Mouse (Mus musculus): Measurements from ENCODE around the gene Tnrc6a.

Gene Tnrc6a

DNA sequence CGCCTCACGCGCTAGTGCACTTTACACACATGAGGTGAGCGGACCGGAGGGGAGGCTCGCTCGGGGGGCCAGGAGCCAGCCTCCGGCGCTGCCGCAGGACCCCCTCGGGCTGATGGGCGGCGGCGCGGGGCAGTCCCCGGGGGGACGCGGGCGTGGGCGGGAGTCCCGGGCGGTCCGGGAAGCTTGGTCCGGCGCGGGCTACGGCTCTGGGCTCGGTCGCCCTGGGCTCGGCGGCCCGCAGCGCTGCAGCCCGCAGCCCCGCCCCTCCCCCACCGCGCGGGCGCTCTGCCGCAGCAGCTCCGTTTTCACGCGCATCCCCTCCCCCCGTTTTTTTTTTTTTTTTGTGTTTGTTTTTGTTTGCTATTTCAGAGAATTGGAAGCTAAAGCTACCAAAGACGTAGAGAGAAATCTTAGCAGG, 623 bp downstream of the Tnrc6a start:
- DNase-seq (ENCODE audit: low read depth, low spot score): no peak

DNA sequence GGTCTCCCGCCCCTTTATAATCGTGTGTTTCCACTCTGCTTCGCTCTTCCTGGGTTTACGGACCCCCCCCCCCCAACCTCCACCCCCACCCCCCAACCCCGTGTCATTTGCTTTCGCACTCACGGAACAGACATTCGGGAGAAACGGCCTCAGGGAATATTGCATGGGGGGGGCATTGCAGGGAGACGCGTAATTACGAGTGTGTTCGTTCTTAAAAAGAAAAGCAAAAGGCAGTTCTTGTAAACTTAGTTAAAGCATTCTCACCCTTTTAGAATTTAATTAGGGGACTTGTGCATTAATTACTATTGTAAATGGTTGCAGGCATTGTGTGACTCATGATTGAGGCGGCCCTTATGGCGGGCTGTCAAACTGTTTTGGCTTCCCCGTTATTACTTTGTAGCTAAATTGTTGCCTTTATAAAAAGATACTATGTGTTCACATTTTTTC, 1.1 kb downstream of the Tnrc6a start:
- peak; percentile 19 for DNase-seq (ENCODE audit: low read depth, low spot score)

DNA sequence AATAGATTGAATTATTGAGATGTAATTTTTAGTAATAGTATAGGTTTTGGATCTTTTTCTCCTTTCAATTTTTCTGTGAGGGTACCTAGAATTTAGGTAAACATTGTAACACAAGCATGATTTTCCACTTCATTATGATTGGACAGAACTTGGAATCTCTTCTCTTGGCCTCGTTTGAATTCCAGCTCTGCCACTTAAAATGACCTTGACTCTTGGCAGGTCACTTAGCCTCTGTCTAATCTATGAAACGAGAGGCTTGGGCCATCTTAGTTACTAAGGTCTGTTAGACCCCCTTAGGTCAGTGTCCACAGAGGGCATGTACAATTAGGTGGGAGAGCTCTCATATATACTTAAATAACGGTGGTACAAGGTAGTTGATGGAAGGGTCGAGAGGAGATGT, 2.4 kb downstream of the Tnrc6a start:
- DNase-seq (ENCODE audit: low read depth, low spot score): no peak

DNA sequence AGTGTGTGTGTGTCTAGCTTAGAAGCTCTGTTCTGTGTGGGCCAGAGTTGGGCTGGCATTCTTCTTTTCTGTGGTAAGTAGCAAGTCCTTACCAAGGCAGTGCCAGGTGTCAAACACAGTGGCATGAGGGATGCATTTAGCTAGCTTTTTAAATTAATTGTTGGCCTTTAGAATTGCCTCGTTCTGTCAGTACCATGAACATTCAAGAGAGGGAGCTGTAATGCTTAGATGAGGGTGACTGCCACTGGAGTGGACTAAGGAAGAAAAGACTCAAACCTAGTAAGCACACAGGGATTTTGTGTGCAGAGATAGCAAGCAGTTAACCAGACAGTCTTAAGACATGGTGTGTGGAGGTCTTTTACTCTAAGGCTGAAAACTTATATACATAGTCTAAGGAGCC, 3.6 kb downstream of the Tnrc6a start:
- no peak for DNase-seq (ENCODE audit: low read depth, low spot score)

DNA sequence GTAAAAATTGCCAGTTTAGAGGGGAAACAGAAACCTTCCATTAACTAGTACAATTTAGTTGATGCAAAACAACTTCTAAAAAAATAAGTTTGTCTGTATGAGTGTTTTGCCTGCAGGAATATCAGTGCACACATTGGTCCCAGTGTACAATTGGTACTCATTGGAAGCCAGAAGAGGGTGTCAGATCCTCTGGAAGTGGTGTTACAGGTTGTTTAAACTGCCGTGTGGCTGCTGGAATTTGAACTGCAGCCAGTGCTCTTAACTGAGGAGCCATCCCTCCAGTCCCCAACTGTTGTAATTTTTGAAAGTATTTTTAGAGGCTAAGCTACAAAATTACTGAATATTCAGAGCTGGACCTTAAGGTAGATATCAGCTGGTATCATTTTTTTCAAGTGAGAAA, 4.3 kb downstream of the Tnrc6a start:
- no peak for DNase-seq (ENCODE audit: low read depth, low spot score)

DNA sequence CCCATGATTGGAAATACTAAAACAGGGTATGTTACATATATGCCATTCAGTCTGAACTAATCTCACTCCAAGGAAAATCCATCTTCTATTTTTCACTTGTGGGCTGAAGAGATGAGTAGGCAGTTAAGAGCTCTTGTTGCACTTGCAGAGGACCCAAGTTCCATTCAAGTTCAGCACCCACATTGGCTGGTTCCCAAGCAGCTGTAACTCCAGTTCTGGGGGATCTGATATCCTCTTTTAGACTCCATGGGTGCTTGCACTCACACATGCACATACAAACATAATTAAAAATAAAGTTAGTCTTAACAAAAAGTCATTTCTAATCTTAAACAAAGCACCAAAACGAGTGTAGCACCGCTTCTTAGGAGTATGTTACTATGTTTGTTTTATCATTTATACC, 5.4 kb downstream of the Tnrc6a start:
- DNase-seq (ENCODE audit: low read depth, low spot score): no peak

DNA sequence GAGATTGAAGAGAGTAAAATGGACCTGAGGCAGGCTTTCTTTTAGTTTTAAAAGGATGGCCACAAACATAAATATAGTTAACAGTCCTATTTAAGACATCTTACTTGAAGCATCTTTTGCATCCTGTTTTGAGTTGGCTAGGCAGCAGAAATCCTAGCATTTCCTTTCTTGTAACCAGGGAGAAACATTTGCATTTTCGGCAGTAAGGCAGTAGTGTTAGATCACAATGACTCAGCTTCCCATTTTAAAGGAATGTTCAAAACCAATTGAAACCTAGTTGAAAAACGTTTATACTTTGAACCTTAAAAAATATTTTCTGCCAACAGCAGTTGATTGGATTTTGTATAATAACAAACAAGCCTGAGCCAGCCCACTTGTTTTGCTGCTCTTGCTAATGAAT, 6.5 kb downstream of the Tnrc6a start:
- no peak for DNase-seq (ENCODE audit: low read depth, low spot score)

DNA sequence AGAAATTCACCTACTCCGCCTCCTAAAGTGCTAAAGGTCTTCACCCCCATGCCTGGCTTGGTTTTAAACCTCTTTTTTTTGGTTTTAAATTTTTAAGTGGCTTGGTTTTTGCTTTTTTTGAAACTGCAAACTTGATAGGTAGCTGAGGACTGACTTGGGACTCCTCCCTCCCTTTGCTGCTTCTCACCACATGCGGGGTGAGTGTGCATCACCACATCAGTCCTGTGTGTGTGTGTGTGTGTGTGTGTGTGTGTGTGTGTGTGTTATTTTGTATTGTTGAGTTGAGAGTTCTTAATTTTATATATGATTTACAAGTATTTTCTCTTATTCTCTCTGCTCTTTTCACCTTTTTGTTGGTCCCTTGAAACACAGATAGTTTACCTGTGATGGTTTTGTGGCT, 8.7 kb downstream of the Tnrc6a start:
- DNase-seq (ENCODE audit: low read depth, low spot score): peak; percentile 54

DNA sequence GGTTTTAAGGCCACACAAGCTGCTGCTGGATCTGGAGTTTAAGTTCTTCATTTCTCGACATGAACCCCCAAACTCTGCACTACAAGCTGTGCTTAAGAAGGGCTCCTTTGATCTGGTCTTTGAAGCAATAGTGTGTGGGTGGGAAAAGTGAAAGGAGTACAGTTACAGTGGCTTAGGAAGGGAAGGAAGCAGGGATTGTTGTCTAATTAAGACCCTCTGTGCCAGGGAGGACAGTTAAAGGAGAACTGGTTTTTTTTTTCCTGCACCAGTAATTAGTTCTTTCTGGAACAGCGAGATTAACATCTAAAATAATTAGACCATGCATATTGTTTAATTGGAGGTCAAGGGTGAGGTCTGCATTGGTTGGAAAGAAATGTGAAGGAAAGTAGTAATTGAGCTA, 11.2 kb downstream of the Tnrc6a start:
- peak; percentile 58 for DNase-seq (ENCODE audit: low read depth, low spot score)

DNA sequence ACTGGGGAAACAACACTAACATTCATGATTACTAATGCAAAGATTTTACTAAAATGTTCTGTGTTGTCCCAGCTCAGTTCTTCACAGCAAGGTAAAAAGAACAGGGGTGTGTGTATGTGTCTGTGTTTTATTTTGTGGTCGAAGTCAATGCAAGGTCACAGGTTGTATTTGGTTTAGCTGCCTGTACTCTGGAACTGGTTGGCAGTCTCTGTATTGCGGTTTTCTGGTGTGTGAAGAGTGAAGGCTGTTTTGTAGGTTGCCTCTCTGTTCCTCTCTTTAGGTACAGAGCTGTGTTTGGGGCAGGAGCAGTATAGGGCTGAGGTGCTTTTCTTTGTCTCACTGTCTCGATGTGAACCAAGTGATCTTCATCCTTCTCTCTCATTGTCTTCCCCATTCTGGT, 12.0 kb downstream of the Tnrc6a start:
- DNase-seq (ENCODE audit: low read depth, low spot score): peak; percentile 24

DNA sequence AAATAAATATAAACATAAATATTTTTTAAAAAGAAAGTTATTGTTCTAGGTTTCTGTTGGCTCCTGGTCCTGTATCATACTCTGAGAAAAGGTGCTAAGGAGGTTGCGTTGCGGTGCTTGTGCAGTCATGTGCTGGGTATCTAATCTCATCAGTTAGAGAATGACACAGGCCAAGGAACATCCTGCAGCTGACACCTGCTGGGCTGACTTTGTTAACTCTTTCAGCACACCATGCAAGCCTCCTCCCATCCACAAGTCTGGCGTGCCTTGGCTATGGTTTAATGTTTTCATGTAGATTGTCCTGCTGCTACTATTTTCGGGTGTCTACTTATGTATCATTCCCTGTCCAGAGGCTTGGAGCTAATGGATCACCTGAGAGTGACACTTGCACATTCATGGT, 14.3 kb downstream of the Tnrc6a start:
- no peak for DNase-seq (ENCODE audit: low read depth, low spot score)

DNA sequence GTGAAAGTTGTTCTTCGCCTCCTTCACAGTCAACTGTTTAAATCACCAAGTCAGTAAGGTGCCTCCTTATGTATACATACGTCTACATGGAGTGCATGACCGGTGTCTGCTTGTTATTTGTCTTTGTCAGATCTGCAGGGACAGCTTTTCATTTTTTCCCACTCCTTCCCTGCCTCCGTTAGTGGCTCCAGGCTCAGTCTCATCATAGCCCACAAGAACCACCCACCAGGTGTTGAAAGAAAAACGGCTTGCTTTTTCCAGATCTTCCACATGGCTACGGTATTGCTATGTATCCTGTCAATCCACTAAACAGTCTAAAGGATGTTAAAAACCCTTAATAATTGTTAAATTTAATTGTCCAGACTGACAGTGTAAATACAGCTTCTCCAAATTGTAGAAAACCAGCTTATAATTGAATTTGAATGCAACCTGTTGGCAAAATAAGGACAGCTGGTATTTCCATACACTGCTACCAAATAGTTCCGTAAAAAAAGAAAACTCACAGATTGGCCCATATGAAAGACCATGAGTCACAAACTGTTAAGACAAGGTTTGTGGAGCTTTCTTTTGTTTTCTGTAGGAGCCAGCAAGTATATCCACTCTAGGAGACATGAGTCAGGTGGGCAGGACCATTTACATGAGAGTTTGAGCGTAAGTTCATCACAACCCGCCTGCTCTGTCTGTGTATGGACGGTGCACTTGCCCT, 22.6 kb downstream of the Tnrc6a start:
- DNase-seq (ENCODE audit: low read depth, low spot score): no peak

DNA sequence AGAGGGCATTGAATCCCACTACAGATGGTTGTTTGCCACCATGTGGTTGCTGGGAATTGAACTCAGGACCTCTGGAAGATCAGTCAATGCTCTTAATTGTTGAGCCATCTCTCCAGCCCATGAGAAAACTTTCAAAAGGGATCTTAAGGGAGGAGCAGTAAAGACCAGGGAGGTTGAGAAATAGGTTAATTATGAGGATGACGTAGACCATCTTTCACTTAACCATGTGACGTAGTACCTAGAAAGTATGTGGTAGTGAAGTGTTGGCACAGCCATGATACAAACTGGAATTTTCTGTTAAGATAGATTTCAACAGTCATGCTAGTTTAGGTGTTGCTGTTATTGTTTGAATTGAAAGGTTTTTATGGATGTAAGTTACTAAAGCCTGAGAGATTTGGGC, 24.1 kb downstream of the Tnrc6a start:
- no peak for DNase-seq (ENCODE audit: low read depth, low spot score)

DNA sequence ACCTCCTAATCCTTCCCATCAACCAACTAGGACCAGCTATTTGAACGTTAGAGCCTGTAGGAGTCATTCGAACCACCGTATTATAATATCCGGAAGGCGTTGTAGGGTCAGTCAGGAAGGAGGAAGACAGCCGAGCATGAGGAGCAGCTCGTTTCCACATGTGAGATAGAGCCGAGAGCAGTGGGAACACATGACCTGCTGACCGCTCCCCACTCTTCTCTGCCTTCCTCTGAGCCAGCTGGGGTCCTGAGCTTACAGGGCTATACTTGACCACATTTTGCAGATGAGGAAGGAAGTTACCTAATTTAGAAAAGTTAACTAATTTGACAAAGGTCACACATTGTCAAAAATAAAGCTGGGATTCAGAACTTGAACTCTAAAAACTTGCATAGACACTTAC, 25.2 kb downstream of the Tnrc6a start:
- no peak for DNase-seq (ENCODE audit: low read depth, low spot score)

DNA sequence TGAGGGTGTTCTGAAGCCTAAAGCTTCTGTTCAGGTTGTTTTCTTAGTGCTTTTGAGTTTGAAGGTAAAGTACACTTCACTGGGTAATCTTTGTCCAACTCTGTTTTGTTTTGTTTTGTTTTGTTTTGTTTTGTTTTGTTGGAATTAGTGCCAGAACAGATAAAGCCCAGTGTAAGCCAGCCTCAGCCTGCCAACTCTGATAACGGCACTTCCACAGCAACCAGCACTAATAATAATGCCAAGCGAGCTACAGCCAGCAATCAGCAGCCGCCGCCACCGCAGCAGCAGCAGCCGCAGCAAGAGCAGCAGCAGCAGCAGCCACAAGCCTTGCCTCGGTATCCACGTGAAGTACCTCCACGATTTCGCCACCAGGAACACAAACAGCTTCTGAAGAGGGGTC, 38.7 kb downstream of the Tnrc6a start:
- DNase-seq (ENCODE audit: low read depth, low spot score): no peak

DNA sequence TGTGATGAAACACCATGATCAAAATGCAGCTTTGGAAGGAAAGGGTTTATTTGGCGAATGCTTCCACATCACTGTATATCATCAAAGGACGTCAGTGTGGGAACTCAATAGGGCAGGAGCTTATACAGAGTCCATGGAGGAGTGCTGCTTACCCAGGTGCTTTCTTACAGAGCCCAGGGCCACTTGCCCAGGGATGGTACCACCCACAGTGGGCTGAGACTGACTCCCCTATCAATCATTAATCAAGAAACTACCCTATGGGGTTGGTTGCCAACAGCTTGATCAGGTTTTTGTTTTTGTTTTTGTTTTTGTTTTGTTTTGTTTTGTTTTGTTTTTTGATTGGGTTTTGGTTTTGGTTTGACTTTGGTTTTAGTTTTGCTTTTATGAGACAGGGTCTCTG, 43.8 kb downstream of the Tnrc6a start:
- DNase-seq (ENCODE audit: low read depth, low spot score): no peak

DNA sequence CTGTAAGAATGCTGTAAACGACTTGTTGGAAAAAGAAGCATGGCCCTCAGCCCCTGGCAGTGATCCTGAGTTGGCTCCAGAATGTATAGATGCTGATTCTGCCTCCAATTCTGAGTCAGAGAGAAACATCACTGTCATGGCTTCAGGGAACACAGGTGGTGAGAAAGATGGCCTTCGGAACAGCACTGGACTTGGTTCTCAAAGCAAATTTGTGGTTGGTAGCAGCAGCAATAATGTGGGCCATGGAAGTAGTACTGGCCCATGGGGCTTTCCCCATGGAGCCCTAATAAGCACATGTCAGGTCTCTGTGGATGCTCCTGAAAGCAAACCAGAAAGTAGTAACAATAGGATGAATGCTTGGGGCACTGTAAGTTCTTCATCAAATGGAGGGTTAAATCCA, 45.9 kb downstream of the Tnrc6a start:
- no peak for DNase-seq (ENCODE audit: low read depth, low spot score)

DNA sequence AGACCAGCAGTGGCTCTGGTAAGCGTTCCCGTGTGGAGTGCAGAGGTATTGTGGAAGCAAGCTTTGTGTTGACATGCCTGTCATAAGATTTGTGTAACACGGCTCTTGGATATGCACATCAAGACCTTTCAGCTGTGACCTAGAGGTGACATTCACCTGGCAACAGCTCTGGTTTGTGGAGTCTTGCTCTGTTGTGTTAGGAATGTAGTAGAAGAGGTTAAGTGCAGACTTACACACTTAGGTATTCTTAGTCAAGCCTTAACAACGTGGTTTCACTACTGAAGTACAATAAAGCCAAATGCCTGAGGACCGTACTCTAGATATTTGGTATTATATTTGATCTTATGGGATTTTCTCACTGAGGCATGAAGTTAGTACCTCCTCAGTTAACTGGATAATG, 48.4 kb downstream of the Tnrc6a start:
- no peak for DNase-seq (ENCODE audit: low read depth, low spot score)

DNA sequence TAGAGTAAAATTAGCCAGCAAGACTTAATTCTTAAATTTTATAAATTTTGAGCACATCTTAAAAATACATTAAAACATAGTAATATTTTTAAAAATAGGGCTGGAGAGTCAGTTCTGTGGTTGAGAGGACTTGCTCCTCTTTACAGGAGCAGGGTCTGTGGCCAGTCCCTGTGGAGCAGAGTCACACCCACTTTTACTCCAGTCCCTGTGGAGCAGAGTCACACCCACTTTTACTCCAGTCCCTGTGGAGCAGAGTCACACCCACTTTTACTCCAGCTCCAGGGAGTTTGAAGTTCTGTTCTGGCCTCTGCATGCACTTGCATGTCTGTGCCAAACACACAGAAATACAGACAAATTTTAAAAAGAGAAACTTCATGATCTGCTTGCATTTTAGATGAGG, 53.5 kb downstream of the Tnrc6a start:
- no peak for DNase-seq (ENCODE audit: low read depth, low spot score)

DNA sequence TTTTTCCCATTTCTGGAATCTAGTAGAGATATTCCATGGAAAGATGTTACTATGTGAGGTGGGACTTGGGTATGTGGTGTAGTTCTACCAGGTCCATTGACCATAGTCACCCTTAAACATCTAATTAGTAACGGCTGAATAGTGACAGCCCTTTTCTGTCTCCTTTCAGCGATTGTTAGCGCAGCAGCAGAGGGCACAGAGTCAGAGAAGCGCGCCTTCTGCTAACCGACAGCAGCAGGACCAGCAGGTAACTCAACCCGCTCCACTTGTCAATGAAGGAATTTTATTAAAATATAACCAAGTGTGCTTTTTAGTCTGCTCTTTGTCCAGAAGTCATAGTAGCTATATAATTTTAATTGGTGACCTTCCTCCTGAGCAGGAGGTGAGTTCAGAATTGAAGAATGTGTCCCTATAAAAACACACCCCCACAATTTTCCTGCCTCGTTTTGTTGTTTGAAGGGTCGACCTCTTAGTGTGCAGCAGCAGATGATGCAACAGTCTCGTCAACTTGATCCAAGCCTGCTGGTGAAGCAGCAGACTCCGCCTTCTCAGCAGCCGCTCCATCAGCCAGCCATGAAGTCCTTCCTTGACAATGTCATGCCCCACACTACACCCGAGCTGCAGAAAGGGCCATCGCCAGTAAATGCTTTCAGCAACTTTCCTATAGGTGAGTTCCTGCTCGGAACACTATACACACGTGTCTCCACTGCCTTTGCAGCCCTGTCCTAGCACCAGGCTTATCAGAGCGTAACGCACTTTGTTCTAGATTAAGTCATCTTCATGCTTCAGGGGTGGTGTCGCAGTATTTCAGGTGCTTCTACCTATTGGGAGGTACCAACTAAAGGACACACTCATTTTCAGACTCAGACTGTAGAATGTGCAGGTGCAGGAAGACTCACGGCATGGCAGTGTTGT, 58.4 kb downstream of the Tnrc6a start:
- DNase-seq (ENCODE audit: low read depth, low spot score): no peak

DNA sequence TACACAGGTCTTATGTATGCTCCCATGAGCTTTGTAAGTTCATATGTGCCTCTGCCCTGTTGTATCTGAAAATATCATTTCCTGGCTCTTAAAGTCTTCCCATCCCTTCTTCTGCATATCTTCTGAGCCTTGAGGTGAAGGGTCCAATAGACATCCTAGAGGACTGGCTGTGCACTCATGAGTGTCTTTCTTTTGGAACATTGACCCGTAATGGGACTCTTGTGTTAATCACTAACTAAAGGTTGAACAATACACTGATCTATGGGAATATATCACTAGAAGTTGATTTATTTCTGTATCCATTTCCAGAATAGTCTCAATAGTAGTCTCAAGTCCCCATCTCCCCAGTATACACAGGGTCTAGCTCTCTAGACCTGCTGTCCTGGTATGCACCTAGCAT, 61.2 kb downstream of the Tnrc6a start:
- no peak for DNase-seq (ENCODE audit: low read depth, low spot score)

DNA sequence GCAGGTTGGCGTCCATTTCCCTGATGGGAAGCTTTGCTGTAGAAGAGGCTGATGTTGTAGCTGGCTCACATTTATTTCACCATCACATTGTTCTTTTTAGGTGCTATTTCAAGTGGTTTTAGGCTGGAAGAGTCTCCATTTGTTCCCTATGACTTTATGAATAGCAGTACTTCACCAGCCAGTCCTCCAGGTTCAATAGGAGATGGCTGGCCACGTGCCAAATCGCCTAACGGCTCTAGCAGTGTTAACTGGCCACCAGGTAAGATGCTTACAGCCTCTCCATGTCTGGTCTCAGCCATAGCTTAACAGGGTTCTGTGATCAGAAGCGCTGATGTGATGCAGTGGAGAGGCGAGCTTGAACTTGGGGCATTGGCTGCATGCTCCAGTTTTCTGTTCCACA, 62.8 kb downstream of the Tnrc6a start:
- no peak for DNase-seq (ENCODE audit: low read depth, low spot score)

DNA sequence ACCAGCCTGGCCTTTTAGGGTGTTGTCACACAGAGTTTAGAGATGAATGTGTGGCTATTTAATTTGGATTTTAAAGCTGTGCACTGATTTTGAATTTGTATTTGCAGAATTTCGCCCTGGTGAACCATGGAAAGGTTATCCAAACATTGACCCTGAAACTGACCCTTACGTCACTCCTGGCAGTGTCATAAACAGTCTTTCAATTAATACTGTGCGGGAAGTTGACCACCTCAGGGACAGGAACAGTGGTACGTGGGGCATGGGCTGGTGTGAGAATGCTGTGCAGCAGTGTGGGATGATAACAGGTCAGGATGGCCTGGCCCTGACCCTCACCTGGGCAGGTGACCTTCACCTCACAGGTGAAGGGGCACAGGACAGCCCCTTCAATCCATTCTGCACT, 63.6 kb downstream of the Tnrc6a start:
- no peak for DNase-seq (ENCODE audit: low read depth, low spot score)

Measured in CD4-positive helper T cell, adult 2 months (primary cell).